Mouse (Mus musculus) C2C12 (cell line): ENCODE data around the gene Nfix.

Source experiments
- CEBPB ChIP-seq: IDR thresholded peaks from one replicate; pipeline ENCODE4 v1.6.1; 2011; ENCODE audit warnings: low read depth, mild to moderate bottlenecking, control low read depth, moderate library complexity
- CTCF ChIP-seq: IDR thresholded peaks from one replicate; pipeline ENCODE4 v1.5.1; 2011; ENCODE audit not compliant: control insufficient read depth, insufficient read depth, insufficient read length
- MAX ChIP-seq: IDR thresholded peaks from one replicate; pipeline ENCODE4 v1.6.1; 2011; ENCODE audit warnings: mild to moderate bottlenecking, control low read depth
- MYOG ChIP-seq: IDR thresholded peaks from one replicate; pipeline ENCODE4 v1.6.1; 2011; ENCODE audit not compliant: control insufficient read depth, insufficient read length; ENCODE audit errors: extremely low read depth

DNA sequence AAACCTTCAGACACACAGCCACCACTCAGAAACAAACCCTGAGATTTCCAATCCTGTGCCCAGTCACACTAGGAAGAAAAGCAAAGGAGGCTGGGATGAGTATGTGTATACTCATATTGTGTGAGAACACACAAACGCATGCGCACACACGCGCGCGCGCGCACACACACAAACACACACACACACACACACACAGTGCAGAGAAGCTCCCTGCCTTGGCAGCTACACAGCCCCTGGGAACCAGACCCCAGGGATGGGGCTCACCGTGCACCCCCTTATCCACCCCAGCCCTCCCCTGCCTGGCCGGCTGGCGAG is 14.1 kb upstream of the Nfix start:
- no peak for TF ChIP-seq CTCF
- no peak for TF ChIP-seq MAX
- no peak for TF ChIP-seq MYOG
- no peak for TF ChIP-seq CEBPB
